Mouse (Mus musculus) midbrain, embryonic 12.5 days (tissue): ENCODE measurements around the gene Gm10309. TPM values are rescaled to one million over a fixed set of nuclear protein-coding genes. Genes with fewer than 3 reads are reported as not detected.
"Not testable (repeated sequence)": the region's sequence is repeated elsewhere in the genome, so short reads cannot be mapped to it uniquely, and the experiment has no call there.

Experiments
- ATAC-seq: fragments of 200-750 bp; cut with Nextera tagmentation; 2 replicates; pipeline ENCODE4 v1.8.0; 2017; ENCODE audit warnings: low read depth, moderate TSS enrichment, moderate library complexity; ENCODE audit not compliant: low FRiP score
- H3K27ac ChIP-seq: fragments of 300-500 bp; sonication (generic); replicated peaks from 2 replicates; pipeline ENCODE4 v1.5.1; 2016; ENCODE audit warnings: mild to moderate bottlenecking
- H3K27me3 ChIP-seq: fragments of 300-500 bp; sonication (generic); 2 replicates; pipeline ENCODE4 v1.6.1; 2016; ENCODE audit warnings: mild to moderate bottlenecking
- H3K36me3 ChIP-seq: fragments of 300-500 bp; sonication (generic); 2 replicates; pipeline ENCODE4 v1.6.1; 2016
- H3K4me1 ChIP-seq: fragments of 300-500 bp; sonication (generic); 2 replicates; pipeline ENCODE4 v1.6.1; 2016
- H3K4me2 ChIP-seq: fragments of 300-500 bp; sonication (generic); replicated peaks from 2 replicates; pipeline ENCODE4 v1.6.1; 2016; ENCODE audit warnings: mild to moderate bottlenecking, moderate library complexity
- H3K4me3 ChIP-seq: fragments of 300-500 bp; sonication (generic); 2 replicates; pipeline ENCODE4 v1.5.1; 2016; ENCODE audit warnings: mild to moderate bottlenecking
- H3K9ac ChIP-seq: fragments of 300-500 bp; sonication (generic); replicated peaks from 2 replicates; pipeline ENCODE4 v1.6.1; 2016; ENCODE audit warnings: mild to moderate bottlenecking, moderate library complexity
- H3K9me3 ChIP-seq: fragments of 300-500 bp; sonication (generic); 2 replicates; pipeline ENCODE4 v1.6.1; 2016; ENCODE audit warnings: mild to moderate bottlenecking
- WGBS: fragments of 180-500 bp; shearing (Covaris S2); methylation state at CpG from one replicate; pipeline ENCODE4 v1.1.7; 2016; 5-methylcytosine and 5-hydroxymethylcytosine counted together
- polyA plus RNA-seq: library from polyadenylated mRNA; unstranded; fragments of >200 nt; fragmentation: Nextera tagmentation; extraction: Ambion mirVana; gene quantifications from 2 replicates; pipeline ENCODE4 v1.2.1, GENCODE M21; 2016

Gm10309 gene
- polyA plus RNA-seq, 1 experiment from 2014 or later = 0.42 TPM

DNA sequence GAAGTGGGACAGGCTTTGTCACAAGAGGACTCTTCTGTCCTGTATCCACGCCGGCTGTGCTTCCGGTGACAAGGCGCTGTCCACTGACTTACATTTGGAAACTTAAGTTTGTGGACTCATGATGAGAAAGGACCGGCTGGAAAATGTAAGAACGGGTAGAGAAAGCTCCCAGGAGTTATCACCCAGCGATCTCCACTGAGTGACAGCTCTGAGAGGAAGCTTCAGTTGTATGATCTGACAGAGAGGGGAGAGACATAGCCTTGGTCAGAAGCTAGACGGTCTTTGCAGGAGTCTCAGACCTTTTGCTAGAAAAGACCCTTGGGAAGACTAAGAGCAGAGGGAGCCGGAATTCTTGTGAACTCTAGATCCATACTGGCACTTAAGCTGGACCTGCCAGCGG, 15.2 kb downstream of the Gm10309 start:
- no peaks in the 10 kb centered on the region for H3K36me3 ChIP-seq
- no peak for ATAC-seq
- H3K4me3 ChIP-seq = no peak overlapping the region
- H3K9me3 ChIP-seq = no peaks in the 10 kb centered on the region
- 91% methylated on average over 10 of the region's 10 CpGs for WGBS
- no peak overlapping the region for H3K27ac ChIP-seq
- no peak overlapping the region for H3K4me2 ChIP-seq
- no peak overlapping the region for H3K9ac ChIP-seq
- no peaks in the 10 kb centered on the region; the same call in 1 of the 2 replicates for H3K4me1 ChIP-seq
- H3K27me3 ChIP-seq = no peaks in the 10 kb centered on the region

- Histone ChIP-seq H3K4me2 (no peak overlapping the region), H3K9me3 (no peaks in the 10 kb centered on the region), H3K27me3 (no peaks in the 10 kb centered on the region), H3K9ac (no peak overlapping the region), H3K4me1 (no peaks in the 10 kb centered on the region; the same call in 1 of the 2 replicates), H3K27ac (no peak overlapping the region), H3K4me3 (no peak overlapping the region), H3K36me3 (no peaks in the 10 kb centered on the region)
- ATAC-seq = no peak
- WGBS = 77% methylated on average over 3 of the region's 3 CpGs
These were observed 17.6 kb downstream of the Gm10309 start for GRCm38 (mm10) chr17:86487450-86487849.

GRCm38 (mm10) chr17:86486657-86487056, 18.4 kb downstream of the Gm10309 start:
- Histone ChIP-seq H3K36me3 (no peaks in the 10 kb centered on the region), H3K4me3 (no peak overlapping the region), H3K27ac (no peak overlapping the region), H3K4me1 (no peaks in the 10 kb centered on the region; the same call in 1 of the 2 replicates), H3K27me3 (no peaks in the 10 kb centered on the region), H3K9ac (no peak overlapping the region), H3K4me2 (no peak overlapping the region), H3K9me3 (no peaks in the 10 kb centered on the region)
- ATAC-seq = no peak
- 91% methylated on average over 5 of the region's 5 CpGs for WGBS

DNA sequence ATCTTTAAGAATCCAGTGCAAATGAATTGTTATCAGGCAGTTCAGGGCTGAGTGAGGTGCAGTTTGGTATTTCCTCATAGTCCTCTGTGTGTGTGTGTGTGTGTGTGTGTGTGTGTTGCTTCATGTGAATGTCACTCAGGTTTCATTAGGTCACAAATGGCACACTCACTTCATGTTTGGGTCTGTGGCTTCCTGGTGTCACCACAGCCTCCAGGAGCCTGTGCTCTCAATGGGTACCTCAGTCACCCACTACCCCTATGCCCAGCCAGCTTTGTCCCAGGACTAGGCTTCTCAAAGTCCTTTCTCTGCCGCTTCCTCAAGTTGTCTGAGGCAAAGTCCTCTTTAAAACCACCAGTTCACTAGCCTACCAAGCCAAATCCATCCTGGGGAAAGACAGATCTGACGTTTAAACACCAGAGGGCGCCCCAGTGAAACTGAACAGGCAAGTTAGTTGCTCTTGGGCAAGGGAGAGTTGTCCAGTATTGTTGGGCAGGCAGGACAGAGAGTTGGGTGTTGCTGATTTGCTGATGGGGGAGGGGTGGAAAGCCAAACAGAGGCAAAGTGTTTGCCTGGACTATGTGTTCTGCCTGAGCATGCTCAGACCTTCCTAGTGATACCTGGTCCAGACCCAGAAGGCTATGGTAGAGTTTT, 20.8 kb downstream of the Gm10309 start:
- no peaks in the 10 kb centered on the region for H3K9me3 ChIP-seq
- no peak overlapping the region for H3K4me3 ChIP-seq
- H3K36me3 ChIP-seq = no peaks in the 10 kb centered on the region
- 3% methylated on average over 3 of the region's 3 CpGs for WGBS
- H3K4me2 ChIP-seq = no peak overlapping the region
- H3K27ac ChIP-seq = no peak overlapping the region
- H3K27me3 ChIP-seq = no peaks in the 10 kb centered on the region
- ATAC-seq = peak; percentile 52; the same call in 1 of the 2 replicates
- no peaks in the 10 kb centered on the region; the same call in 1 of the 2 replicates for H3K4me1 ChIP-seq
- H3K9ac ChIP-seq = no peak overlapping the region

DNA sequence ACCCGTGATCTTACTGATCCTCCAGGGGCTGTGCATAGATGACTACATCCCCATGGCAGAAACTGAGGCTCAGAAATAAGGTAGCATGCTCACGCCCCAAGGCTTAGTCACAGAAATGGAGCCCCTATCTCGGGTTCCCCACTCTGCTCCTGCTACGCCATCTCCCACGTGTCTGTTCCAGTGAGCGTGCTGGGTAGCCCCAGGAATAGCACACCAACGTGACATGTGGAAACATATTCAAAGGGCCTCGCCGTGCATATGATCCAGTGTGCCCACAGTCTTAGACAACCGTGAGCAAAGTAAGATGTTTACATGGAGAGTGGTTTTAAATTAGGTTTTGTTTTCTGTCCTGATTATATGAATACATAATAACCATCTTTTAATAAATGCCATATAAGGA, 22.4 kb downstream of the Gm10309 start:
- 88% methylated on average over 10 of the region's 10 CpGs for WGBS
- Histone ChIP-seq H3K9me3 (no peaks in the 10 kb centered on the region), H3K36me3 (no peaks in the 10 kb centered on the region), H3K27ac (no peak overlapping the region), H3K9ac (no peak overlapping the region), H3K4me3 (no peak overlapping the region), H3K4me1 (no peaks in the 10 kb centered on the region), H3K27me3 (no peaks in the 10 kb centered on the region), H3K4me2 (no peak overlapping the region)
- ATAC-seq = no peak

- 90% methylated on average over 10 of the region's 10 CpGs for WGBS
- Histone ChIP-seq H3K27ac (no peak overlapping the region), H3K4me2 (no peak overlapping the region), H3K9ac (no peak overlapping the region), H3K36me3 (no peaks in the 10 kb centered on the region), H3K27me3 (no peaks in the 10 kb centered on the region), H3K9me3 (no peaks in the 10 kb centered on the region), H3K4me3 (no peak overlapping the region), H3K4me1 (no peaks in the 10 kb centered on the region)
- no peak for ATAC-seq
These were observed 25.6 kb downstream of the Gm10309 start for GRCm38 (mm10) chr17:86479406-86479805.

GRCm38 (mm10) chr17:86477401-86477800, 27.6 kb downstream of the Gm10309 start:
- H3K9me3 ChIP-seq, H3K36me3 ChIP-seq, ATAC-seq, H3K9ac ChIP-seq, H3K4me2 ChIP-seq, H3K4me3 ChIP-seq, H3K4me1 ChIP-seq, H3K27me3 ChIP-seq, H3K27ac ChIP-seq: not testable (repeated sequence)

GRCm38 (mm10) chr17:86476674-86477073, 28.4 kb downstream of the Gm10309 start:
- Histone ChIP-seq H3K4me2 (no peak overlapping the region), H3K9ac (no peak overlapping the region), H3K9me3 (no peaks in the 10 kb centered on the region), H3K27ac (no peak overlapping the region), H3K36me3 (no peaks in the 10 kb centered on the region), H3K4me1 (no peaks in the 10 kb centered on the region), H3K27me3 (peaks cover 3% of the 10 kb centered on the region; the same call in 1 of the 2 replicates), H3K4me3 (no peak overlapping the region)
- WGBS = 91% methylated on average over 10 of the region's 10 CpGs
- ATAC-seq = no peak

DNA sequence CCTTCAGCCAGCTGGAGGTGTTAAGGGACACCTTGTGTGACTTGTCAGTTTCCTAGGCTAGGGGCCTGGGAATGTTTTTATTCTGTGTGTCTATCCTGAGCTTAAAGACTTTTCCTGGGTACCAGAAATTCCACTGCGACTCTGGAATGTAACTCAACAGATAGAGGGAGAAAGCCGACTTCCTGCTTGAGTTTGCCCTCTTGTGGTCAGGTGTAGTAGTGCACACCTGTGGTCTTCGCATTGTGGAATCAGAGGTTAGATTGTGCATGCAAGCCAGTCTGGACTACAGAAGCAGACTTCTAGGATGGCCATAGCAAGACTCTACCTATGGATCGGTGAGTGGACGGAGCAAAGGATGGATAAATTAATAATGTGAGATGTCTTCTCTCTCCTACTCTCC, 33.3 kb downstream of the Gm10309 start:
- Histone ChIP-seq H3K9ac (no peak overlapping the region), H3K36me3 (no peaks in the 10 kb centered on the region), H3K4me3 (no peak overlapping the region), H3K27ac (no peak overlapping the region), H3K27me3 (peaks cover 53% of the 10 kb centered on the region), H3K9me3 (no peaks in the 10 kb centered on the region), H3K4me2 (no peak overlapping the region), H3K4me1 (peaks cover 22% of the 10 kb centered on the region)
- WGBS = 48% methylated on average over 5 of the region's 5 CpGs
- ATAC-seq = no peak

DNA sequence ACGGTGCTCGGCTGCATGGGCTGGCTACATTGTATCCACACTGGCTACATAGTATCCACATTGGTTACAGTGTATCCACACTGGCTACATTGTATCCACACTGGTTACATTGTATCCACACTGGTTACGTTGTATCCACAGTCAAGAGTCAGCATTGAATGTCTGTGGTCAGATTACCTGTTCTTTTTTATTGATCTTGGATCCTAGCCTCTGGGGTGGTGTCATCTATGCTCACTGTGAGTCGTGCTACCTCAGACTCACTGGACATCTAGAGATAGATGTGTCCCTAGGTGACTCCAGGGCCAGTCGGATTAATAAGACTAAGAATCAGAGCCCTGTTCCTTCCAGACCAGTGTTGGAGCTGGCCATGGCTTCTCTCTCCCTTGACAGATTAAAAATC, 34.9 kb downstream of the Gm10309 start:
- WGBS = 93% methylated on average over 5 of the region's 5 CpGs
- Histone ChIP-seq H3K27ac (no peak overlapping the region), H3K36me3 (no peaks in the 10 kb centered on the region), H3K27me3 (peaks cover 59% of the 10 kb centered on the region), H3K9me3 (no peaks in the 10 kb centered on the region), H3K9ac (no peak overlapping the region), H3K4me1 (peaks cover 38% of the 10 kb centered on the region), H3K4me2 (no peak overlapping the region), H3K4me3 (no peak overlapping the region)
- no peak for ATAC-seq

- Histone ChIP-seq H3K4me2 (no peak overlapping the region), H3K9ac (no peak overlapping the region), H3K27me3 (peaks cover 80% of the 10 kb centered on the region), H3K36me3 (no peaks in the 10 kb centered on the region), H3K4me1 (peaks cover 45% of the 10 kb centered on the region), H3K27ac (no peak overlapping the region), H3K9me3 (no peaks in the 10 kb centered on the region), H3K4me3 (no peak overlapping the region)
- WGBS = 51% methylated on average over 5 of the region's 5 CpGs
- ATAC-seq = no peak
These were observed 37.1 kb downstream of the Gm10309 start for GRCm38 (mm10) chr17:86467967-86468366.

DNA sequence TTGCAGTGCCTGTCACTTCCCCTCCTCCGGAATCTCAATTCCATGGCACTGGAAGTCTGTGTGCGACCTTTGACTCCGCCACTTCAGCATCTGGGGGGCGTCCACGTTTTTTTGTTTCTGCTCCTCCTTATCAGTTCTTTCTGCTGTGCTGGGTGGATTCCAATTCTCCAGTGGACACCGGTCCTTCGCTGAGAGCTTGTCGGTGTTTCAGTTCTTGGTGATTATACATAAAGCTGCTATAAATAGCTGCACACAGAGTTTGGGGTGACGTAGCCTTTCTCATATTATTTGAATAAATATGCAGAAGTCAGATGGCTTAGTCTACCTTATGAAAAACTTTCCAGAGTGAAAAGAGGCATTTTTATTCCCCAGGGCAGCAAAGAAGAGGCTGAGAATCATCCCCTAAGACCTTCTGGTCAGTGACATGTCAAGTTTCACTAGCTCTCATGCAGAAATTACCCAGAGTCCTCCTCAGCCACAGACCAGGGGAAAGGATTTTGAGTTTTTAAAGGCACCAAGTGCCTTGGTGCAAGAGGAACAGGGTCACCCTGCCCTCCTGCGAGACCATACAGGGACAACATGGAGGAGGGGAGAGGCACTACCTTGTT, 37.6 kb downstream of the Gm10309 start:
- Histone ChIP-seq H3K9ac (no peak overlapping the region), H3K27me3 (peaks cover 86% of the 10 kb centered on the region), H3K4me1 (peaks cover 45% of the 10 kb centered on the region), H3K4me3 (no peak overlapping the region), H3K27ac (no peak overlapping the region), H3K4me2 (no peak overlapping the region), H3K9me3 (no peaks in the 10 kb centered on the region), H3K36me3 (no peaks in the 10 kb centered on the region)
- no peak for ATAC-seq
- 56% methylated on average over 10 of the region's 10 CpGs for WGBS

DNA sequence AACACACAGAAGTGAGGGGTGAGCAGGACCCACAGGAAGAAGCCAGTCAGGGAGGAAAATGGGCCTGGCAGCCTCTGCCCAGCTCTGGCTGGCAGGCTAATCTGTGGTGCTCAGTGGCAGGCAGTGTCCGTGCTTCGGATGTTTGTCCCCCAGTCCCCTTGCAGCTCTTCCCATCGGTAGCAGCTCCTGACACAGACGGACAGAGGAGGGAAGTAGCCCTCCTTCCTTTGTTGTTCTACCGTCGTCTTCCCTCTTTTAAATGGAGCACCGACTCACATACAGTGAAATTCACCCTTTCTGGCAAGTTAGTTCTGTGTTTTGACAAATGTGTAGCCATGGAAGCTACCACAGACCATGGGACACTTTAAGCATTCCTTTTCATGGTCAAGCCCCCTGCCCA, 38.2 kb downstream of the Gm10309 start:
- no peak overlapping the region for H3K27ac ChIP-seq
- no peak for ATAC-seq
- no peaks in the 10 kb centered on the region for H3K9me3 ChIP-seq
- 41% methylated on average over 7 of the region's 7 CpGs for WGBS
- H3K9ac ChIP-seq = no peak overlapping the region
- H3K36me3 ChIP-seq = no peaks in the 10 kb centered on the region
- peaks cover 45% of the 10 kb centered on the region for H3K4me1 ChIP-seq
- H3K4me2 ChIP-seq = no peak overlapping the region
- H3K4me3 ChIP-seq = no peak overlapping the region
- peaks cover 90% of the 10 kb centered on the region for H3K27me3 ChIP-seq
